Mouse (Mus musculus) stomach, embryonic 14.5 days (tissue): Measurements from ENCODE around the gene Tmem54. TPM values are rescaled to one million over a fixed set of nuclear protein-coding genes. Genes with fewer than 3 reads are reported as not detected.
A peak's percentile ranks its signal among the peaks of the same experiment; 100 is the strongest.

ENCODE experiments used
- ATAC-seq: fragments of 200-750 bp; cut with Nextera tagmentation; 2 replicates; pipeline ENCODE4 v1.8.0; 2017; ENCODE audit warnings: low read depth, moderate TSS enrichment; ENCODE audit not compliant: insufficient number of reproducible peaks, insufficient read depth, low FRiP score
- H3K27ac ChIP-seq: fragments of 300-500 bp; sonication (generic); 2 replicates; pipeline ENCODE4 v1.5.1; 2014; ENCODE audit warnings: mild to moderate bottlenecking, low read length, moderate library complexity, mixed read lengths
- H3K27me3 ChIP-seq: fragments of 300-500 bp; sonication (generic); 2 replicates; pipeline ENCODE4 v1.6.1; 2014; ENCODE audit warnings: low read length, control low read depth, mixed read lengths; ENCODE audit not compliant: control insufficient read depth, insufficient read depth
- H3K36me3 ChIP-seq: fragments of 300-500 bp; sonication (generic); 2 replicates; pipeline ENCODE4 v1.6.1; 2014; ENCODE audit warnings: mild to moderate bottlenecking, control low read depth, low read length, moderate library complexity, mixed read lengths; ENCODE audit not compliant: control insufficient read depth, insufficient read depth
- H3K4me1 ChIP-seq: fragments of 300-500 bp; sonication (generic); 2 replicates; pipeline ENCODE4 v1.6.1; 2014; ENCODE audit warnings: low read length, control low read depth, mixed read lengths; ENCODE audit not compliant: control insufficient read depth, insufficient read depth
- H3K4me2 ChIP-seq: fragments of 300-500 bp; sonication (generic); replicated peaks from 2 replicates; pipeline ENCODE4 v1.6.1; 2014; ENCODE audit warnings: low read depth, low read length, control low read depth
- H3K4me3 ChIP-seq: fragments of 300-500 bp; sonication (generic); 2 replicates; pipeline ENCODE4 v1.5.1; 2014; ENCODE audit warnings: low read depth, low read length, control low read depth
- H3K9ac ChIP-seq: fragments of 300-500 bp; sonication (generic); replicated peaks from 2 replicates; pipeline ENCODE4 v1.6.1; 2014; ENCODE audit warnings: low read depth, mild to moderate bottlenecking, control low read depth, low read length, moderate library complexity, mixed read lengths
- H3K9me3 ChIP-seq: fragments of 300-500 bp; sonication (generic); 2 replicates; pipeline ENCODE4 v1.6.1; 2016; ENCODE audit warnings: low read depth, low read length, control low read depth; ENCODE audit not compliant: control insufficient read depth
- WGBS: fragments of 180-500 bp; shearing (Covaris S2); extraction: QIAGEN DNeasy Blood & Tissue Kit; methylation state at CpG from one replicate; pipeline ENCODE4 v1.1.7; 2014; 5-methylcytosine and 5-hydroxymethylcytosine counted together
- polyA plus RNA-seq: library from polyadenylated mRNA; unstranded; fragments of >200 nt; fragmentation: Nextera tagmentation; extraction: Ambion mirVana; gene quantifications from 2 replicates; pipeline ENCODE4 v1.2.1, GENCODE M21; 2014

The Tmem54 gene
- polyA plus RNA-seq, 1 experiment from 2014 or later: 20.9 TPM

DNA sequence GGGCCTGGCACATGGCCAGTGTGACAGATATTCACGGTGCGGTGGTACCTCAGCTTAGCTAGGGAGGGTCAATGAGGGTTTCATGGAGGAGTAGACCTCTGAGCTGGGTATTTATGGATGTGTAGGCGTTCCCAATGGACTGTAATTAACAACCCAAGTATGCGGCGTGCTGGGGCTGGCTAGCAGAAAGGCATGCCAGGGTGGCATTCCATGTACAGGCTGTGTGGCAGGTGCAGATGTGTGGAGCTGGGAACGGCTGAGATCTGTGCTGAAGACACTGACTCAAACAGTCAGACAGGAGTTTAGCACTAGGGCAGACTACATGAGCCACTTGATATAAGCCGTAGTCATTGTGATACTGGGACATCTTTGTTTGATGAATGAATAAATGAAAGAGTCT, 3.3 kb downstream of the Tmem54 start:
- Histone ChIP-seq H3K4me1 (0 out of 2 replicates have a peak, but pooled peaks cover 6% of the 10 kb centered on the region), H3K9me3 (no peaks in the 10 kb centered on the region), H3K4me2 (no peak overlapping the region), H3K36me3 (no peaks in the 10 kb centered on the region), H3K9ac (no peak overlapping the region), H3K4me3 (no peak overlapping the region), H3K27ac (no peak overlapping the region), H3K27me3 (0 out of 2 replicates have a peak, but pooled peaks cover 7% of the 10 kb centered on the region)
- 83% methylated on average over 7 of the region's 7 CpGs for WGBS
- no peak for ATAC-seq

DNA sequence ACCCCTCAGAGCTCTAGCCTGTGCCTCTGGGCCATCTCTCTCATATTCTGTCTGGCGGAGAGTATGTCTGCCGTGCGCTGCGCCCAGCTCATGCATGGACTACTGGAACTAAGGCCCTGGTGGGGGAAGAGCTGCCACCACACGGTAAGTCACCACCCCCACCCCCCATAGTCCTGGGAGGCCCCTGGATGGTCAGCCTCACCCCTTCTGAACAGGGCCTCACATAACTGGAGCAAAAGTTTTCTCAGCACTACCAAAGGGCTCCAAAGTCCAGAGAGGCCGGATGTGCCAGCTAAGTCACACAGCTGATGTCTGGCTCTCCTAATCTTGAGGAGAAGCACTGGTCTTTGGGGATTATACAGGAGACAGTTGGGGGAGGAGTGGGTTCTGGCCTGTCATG, 5.5 kb downstream of the Tmem54 start:
- no peaks in the 10 kb centered on the region for H3K9me3 ChIP-seq
- H3K4me3 ChIP-seq: no peak overlapping the region
- no peak overlapping the region for H3K4me2 ChIP-seq
- 0 out of 2 replicates have a peak, but pooled peaks cover 6% of the 10 kb centered on the region for H3K4me1 ChIP-seq
- H3K27me3 ChIP-seq: 0 out of 2 replicates have a peak, but pooled peaks cover 3% of the 10 kb centered on the region
- no peak overlapping the region for H3K9ac ChIP-seq
- ATAC-seq: no peak
- H3K27ac ChIP-seq: no peak overlapping the region
- WGBS: 84% methylated on average over 6 of the region's 6 CpGs
- H3K36me3 ChIP-seq: no peaks in the 10 kb centered on the region

DNA sequence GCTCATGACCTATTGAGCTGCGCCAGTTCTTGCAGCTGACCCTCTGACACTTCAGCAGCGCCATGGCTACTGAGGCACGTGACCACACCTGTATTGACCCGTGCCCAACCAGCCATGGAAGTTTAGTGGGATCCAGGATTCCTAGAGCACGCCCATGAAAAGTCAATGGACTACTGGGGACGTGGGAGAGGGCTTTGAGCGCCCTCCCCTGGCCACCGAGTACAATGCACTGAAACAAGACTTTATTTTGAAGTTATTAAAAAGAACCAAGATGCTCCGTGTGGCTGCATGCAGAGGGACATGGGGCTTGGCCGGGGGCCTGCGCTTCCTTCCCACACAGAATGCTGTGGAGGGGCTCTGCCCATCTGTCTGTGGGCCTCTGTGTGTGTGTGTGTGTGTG, 6.0 kb downstream of the Tmem54 start:
- ATAC-seq: no peak
- 59% methylated on average over 11 of the region's 11 CpGs for WGBS
- H3K27ac ChIP-seq: no peak overlapping the region

DNA sequence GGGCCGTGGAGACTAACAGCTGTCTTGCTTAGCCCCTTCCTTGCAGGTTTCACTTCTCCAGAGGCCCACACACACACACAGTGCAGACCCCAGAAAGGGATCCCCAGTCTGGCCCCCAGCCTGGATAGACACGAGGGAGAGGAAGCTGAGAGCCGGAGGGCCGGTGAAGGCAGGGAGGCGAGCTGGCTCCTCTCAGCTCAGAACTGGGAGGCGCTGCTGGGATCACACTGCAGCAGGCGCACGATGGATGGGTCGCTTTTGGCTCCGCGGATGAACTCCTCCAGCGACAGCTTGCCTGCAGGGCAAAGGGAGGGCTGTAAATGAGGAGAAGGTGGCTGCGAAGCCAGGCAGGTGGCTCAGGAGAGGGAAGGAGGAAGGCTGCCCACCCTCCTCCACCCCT, 6.9 kb downstream of the Tmem54 start:
- peak; percentile 24; the same call in 1 of the 2 replicates for ATAC-seq
- Histone ChIP-seq H3K4me1 (0 out of 2 replicates have a peak, but pooled peaks cover 6% of the 10 kb centered on the region), H3K27ac (no peak overlapping the region), H3K4me2 (peak overlapping the region; percentile 29), H3K27me3 (no peaks in the 10 kb centered on the region), H3K4me3 (peak overlapping the region; percentile 3; the same call in 1 of the 2 replicates), H3K9ac (no peak overlapping the region), H3K9me3 (no peaks in the 10 kb centered on the region), H3K36me3 (no peaks in the 10 kb centered on the region)
- 35% methylated on average over 13 of the region's 13 CpGs for WGBS

More for the DNA sequence above, 6.0 kb downstream of the Tmem54 start:
- 0 out of 2 replicates have a peak, but pooled peaks cover 6% of the 10 kb centered on the region for H3K4me1 ChIP-seq
- H3K9me3 ChIP-seq: no peaks in the 10 kb centered on the region
- no peak overlapping the region for H3K4me3 ChIP-seq
- no peak overlapping the region for H3K4me2 ChIP-seq
- no peaks in the 10 kb centered on the region for H3K27me3 ChIP-seq
- no peak overlapping the region for H3K9ac ChIP-seq
- H3K36me3 ChIP-seq: no peaks in the 10 kb centered on the region

DNA sequence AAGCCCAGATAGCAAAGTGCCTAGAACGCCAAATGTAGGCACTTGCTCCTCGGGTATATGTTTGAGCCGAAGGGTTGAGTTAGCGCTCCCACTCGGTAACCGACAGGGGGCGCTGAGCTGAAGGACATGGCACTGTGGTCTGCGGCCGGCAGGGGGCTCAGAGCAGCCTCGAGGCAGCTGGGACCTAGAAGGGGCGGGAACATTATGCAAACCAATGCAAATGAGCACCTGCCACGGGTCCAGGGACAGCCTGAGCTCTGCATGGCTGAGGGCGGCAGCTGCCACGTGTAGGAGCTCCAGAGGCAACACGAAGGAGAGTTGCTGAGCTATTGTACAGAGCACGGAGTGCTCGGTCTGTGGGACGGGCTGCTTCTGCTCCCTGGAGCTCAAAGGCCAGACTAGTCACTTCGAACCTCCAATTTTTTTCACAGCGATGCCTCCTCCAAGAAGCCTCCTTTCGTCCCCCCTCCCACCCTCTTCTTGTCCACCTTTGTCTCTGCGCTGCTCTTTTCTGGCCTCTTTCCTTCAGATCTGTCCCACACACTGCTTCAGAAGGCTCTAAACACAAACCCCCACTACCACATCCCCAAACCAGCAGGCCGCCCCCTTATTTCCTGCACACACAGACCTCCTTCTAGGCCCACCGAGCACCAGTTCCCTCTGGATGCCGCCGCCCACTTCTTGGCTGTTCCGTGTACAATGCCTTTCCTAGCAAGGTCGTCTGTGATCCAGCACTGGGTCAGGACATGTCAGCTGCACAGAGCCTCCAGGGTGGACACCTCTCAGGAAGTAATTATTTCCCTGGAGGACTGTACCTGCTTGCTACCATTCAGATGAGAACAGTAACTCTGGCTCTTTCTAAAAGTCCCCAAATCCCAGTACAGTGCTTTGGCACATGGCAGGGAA, 8.0 kb downstream of the Tmem54 start:
- Histone ChIP-seq H3K9ac (no peak overlapping the region), H3K4me1 (0 out of 2 replicates have a peak, but pooled peaks cover 6% of the 10 kb centered on the region), H3K27me3 (no peaks in the 10 kb centered on the region), H3K4me2 (no peak overlapping the region), H3K4me3 (no peak overlapping the region), H3K36me3 (no peaks in the 10 kb centered on the region), H3K9me3 (no peaks in the 10 kb centered on the region), H3K27ac (no peak overlapping the region)
- ATAC-seq: peak; percentile 70
- 34% methylated on average over 28 of the region's 28 CpGs for WGBS

- no peak for ATAC-seq
- Histone ChIP-seq H3K27me3 (0 out of 2 replicates have a peak, but pooled peaks cover 5% of the 10 kb centered on the region), H3K36me3 (no peaks in the 10 kb centered on the region), H3K4me3 (no peak overlapping the region), H3K4me2 (no peak overlapping the region), H3K9me3 (no peaks in the 10 kb centered on the region), H3K4me1 (0 out of 2 replicates have a peak, but pooled peaks cover 9% of the 10 kb centered on the region), H3K27ac (no peak overlapping the region), H3K9ac (no peak overlapping the region)
- WGBS: 96% methylated on average over 8 of the region's 8 CpGs
Measured at GRCm38 (mm10) chr4:129116703-129117102, 11.4 kb downstream of the Tmem54 start.

DNA sequence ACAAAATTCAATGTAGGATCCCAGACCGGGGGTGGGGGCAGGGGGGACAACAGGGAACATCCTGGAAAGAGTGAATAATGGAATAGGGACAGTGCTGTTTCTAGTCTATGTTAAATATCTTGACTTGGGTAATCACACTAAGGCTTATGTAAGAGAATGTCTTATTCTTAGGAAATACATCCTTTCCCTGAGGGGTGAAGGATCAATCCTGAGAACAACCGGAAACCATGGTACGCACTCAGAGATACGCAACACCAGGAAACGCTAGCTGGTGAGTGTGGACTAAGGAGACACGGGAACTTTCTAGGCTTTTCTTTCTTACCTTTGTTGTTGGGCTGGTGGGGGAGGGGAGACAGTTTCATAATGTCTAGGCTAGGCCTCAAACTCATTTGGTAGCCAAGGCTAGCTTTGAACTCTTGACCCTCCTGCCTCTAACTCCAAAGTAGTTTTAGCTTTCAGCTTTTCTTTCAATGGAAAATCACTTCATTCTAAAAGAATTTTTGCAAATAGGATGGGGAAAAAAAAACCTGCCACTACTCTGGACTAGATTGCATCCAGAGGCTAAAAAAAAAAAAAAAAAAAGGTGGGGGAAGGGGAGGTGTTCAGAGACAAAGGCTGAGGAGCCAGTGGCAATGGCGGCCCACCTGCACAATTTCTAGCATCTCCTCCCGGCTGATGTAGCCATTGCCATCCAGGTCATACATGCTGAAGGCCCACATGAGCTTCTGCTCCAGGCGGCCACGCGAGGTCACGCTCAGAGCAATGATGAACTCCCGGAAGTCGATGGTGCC, 12.6 kb downstream of the Tmem54 start:
- Histone ChIP-seq H3K4me2 (no peak overlapping the region), H3K9ac (no peak overlapping the region), H3K27me3 (0 out of 2 replicates have a peak, but pooled peaks cover 8% of the 10 kb centered on the region), H3K27ac (no peak overlapping the region), H3K4me1 (0 out of 2 replicates have a peak, but pooled peaks cover 3% of the 10 kb centered on the region), H3K9me3 (no peaks in the 10 kb centered on the region), H3K36me3 (no peaks in the 10 kb centered on the region), H3K4me3 (no peak overlapping the region)
- ATAC-seq: no peak
- WGBS: 82% methylated on average over 14 of the region's 14 CpGs

- H3K36me3 ChIP-seq: no peaks in the 10 kb centered on the region
- 0 out of 2 replicates have a peak, but pooled peaks cover 8% of the 10 kb centered on the region for H3K27me3 ChIP-seq
- WGBS: 70% methylated on average over 10 of the region's 10 CpGs
- no peak for ATAC-seq
- H3K9ac ChIP-seq: no peak overlapping the region
- no peak overlapping the region for H3K4me2 ChIP-seq
- no peaks in the 10 kb centered on the region for H3K9me3 ChIP-seq
- no peak overlapping the region for H3K27ac ChIP-seq
- H3K4me3 ChIP-seq: no peak overlapping the region
- H3K4me1 ChIP-seq: 0 out of 2 replicates have a peak, but pooled peaks cover 4% of the 10 kb centered on the region
Measured at GRCm38 (mm10) chr4:129119708-129120107, 14.4 kb downstream of the Tmem54 start.
